Mouse (Mus musculus) forebrain, embryonic 13.5 days (tissue): Measurements from ENCODE around the gene Slc6a16. TPM values are rescaled to one million over a fixed set of nuclear protein-coding genes. Genes with fewer than 3 reads are reported as not detected.

Source experiments
- ATAC-seq: fragments of 200-750 bp; cut with Nextera tagmentation; 2 replicates; pipeline ENCODE4 v1.8.0; 2017
- H3K27ac ChIP-seq: fragments of 300-500 bp; sonication (generic); 2 replicates; pipeline ENCODE4 v1.5.1; 2015; ENCODE audit warnings: inconsistent platforms, mild to moderate bottlenecking, moderate library complexity
- H3K27me3 ChIP-seq: fragments of 300-500 bp; sonication (generic); 2 replicates; pipeline ENCODE4 v1.6.1; 2015; ENCODE audit warnings: mild to moderate bottlenecking, inconsistent platforms
- H3K36me3 ChIP-seq: fragments of 300-500 bp; sonication (generic); 2 replicates; pipeline ENCODE4 v1.6.1; 2015; ENCODE audit warnings: mild to moderate bottlenecking, inconsistent platforms; ENCODE audit not compliant: poor library complexity, severe bottlenecking
- H3K4me1 ChIP-seq: fragments of 300-500 bp; sonication (generic); 2 replicates; pipeline ENCODE4 v1.6.1; 2015; ENCODE audit warnings: inconsistent platforms
- H3K4me2 ChIP-seq: fragments of 300-500 bp; sonication (generic); 2 replicates; pipeline ENCODE4 v1.6.1; 2015; ENCODE audit warnings: inconsistent platforms, mild to moderate bottlenecking, moderate library complexity
- H3K4me3 ChIP-seq: fragments of 300-500 bp; sonication (generic); 2 replicates; pipeline ENCODE4 v1.5.1; 2015; ENCODE audit warnings: mild to moderate bottlenecking, inconsistent platforms
- H3K9ac ChIP-seq: fragments of 300-500 bp; sonication (generic); 2 replicates; pipeline ENCODE4 v1.6.1; 2015; ENCODE audit warnings: mild to moderate bottlenecking, inconsistent platforms
- H3K9me3 ChIP-seq: fragments of 300-500 bp; sonication (generic); replicated peaks from 2 replicates; pipeline ENCODE4 v1.6.1; 2016; ENCODE audit warnings: inconsistent platforms
- WGBS: fragments of 180-500 bp; shearing (Covaris S2); methylation state at CpG from one replicate; pipeline ENCODE4 v1.1.7; 2015; 5-methylcytosine and 5-hydroxymethylcytosine counted together
- polyA plus RNA-seq: library from polyadenylated mRNA; unstranded; fragments of >200 nt; fragmentation: Nextera tagmentation; extraction: Ambion mirVana; gene quantifications from 2 replicates; pipeline ENCODE4 v1.2.1, GENCODE M21; 2015

Gene Slc6a16
- polyA plus RNA-seq, 1 experiment from 2014 or later = 0.23 TPM

GRCm38 (mm10) chr7:45304869-45305268 lies 64.0 kb downstream of the Slc6a16 start:
- no peak for ATAC-seq

GRCm38 (mm10) chr7:45305275-45305674 lies 64.4 kb downstream of the Slc6a16 start:
- WGBS = 3% methylated on average over 17 of the region's 17 CpGs
- ATAC-seq = 0 out of 2 replicates have a peak, but pooled peaks have one; percentile 39
- H3K9ac ChIP-seq = peak overlapping the region; percentile 37; the same call in 1 of the 2 replicates

More at GRCm38 (mm10) chr7:45304869-45305268, 64.0 kb downstream of the Slc6a16 start:
- Histone ChIP-seq H3K9ac (peak overlapping the region; percentile 37), H3K4me1 (peaks cover 32% of the 10 kb centered on the region), H3K27me3 (peaks cover 7% of the 10 kb centered on the region), H3K9me3 (no peaks in the 10 kb centered on the region), H3K27ac (no peak overlapping the region), H3K36me3 (no peaks in the 10 kb centered on the region), H3K4me2 (peak overlapping the region; percentile 51), H3K4me3 (peak overlapping the region; percentile 20)
- 9% methylated on average over 11 of the region's 13 CpGs for WGBS

GRCm38 (mm10) chr7:45308551-45309240 lies 67.8 kb downstream of the Slc6a16 start:
- H3K4me2 ChIP-seq = no peak overlapping the region
- ATAC-seq = no peak
- no peaks in the 10 kb centered on the region; the same call in 1 of the 2 replicates for H3K27me3 ChIP-seq
- H3K9me3 ChIP-seq = no peaks in the 10 kb centered on the region
- peaks cover 31% of the 10 kb centered on the region for H3K4me1 ChIP-seq
- no peak overlapping the region for H3K9ac ChIP-seq
- WGBS = 66% methylated on average over 14 of the region's 15 CpGs
- H3K36me3 ChIP-seq = no peaks in the 10 kb centered on the region
- no peak overlapping the region for H3K27ac ChIP-seq
- no peak overlapping the region for H3K4me3 ChIP-seq

More at GRCm38 (mm10) chr7:45305275-45305674, 64.4 kb downstream of the Slc6a16 start:
- Histone ChIP-seq H3K36me3 (no peaks in the 10 kb centered on the region), H3K4me1 (peaks cover 32% of the 10 kb centered on the region), H3K27me3 (peaks cover 7% of the 10 kb centered on the region), H3K27ac (no peak overlapping the region), H3K9me3 (no peaks in the 10 kb centered on the region), H3K4me3 (peak overlapping the region; percentile 20), H3K4me2 (peak overlapping the region; percentile 51)

GRCm38 (mm10) chr7:45309455-45309854 lies 68.6 kb downstream of the Slc6a16 start:
- ATAC-seq = no peak

GRCm38 (mm10) chr7:45312023-45312422 lies 71.1 kb downstream of the Slc6a16 start:
- Histone ChIP-seq H3K4me1 (peaks cover 20% of the 10 kb centered on the region), H3K4me3 (no peak overlapping the region), H3K9ac (no peak overlapping the region), H3K36me3 (no peaks in the 10 kb centered on the region), H3K4me2 (no peak overlapping the region), H3K27me3 (no peaks in the 10 kb centered on the region), H3K27ac (no peak overlapping the region), H3K9me3 (no peaks in the 10 kb centered on the region)
- 82% methylated on average over 8 of the region's 8 CpGs for WGBS
- ATAC-seq = no peak

More at GRCm38 (mm10) chr7:45309455-45309854, 68.6 kb downstream of the Slc6a16 start:
- Histone ChIP-seq H3K4me2 (no peak overlapping the region), H3K4me1 (peaks cover 31% of the 10 kb centered on the region), H3K36me3 (no peaks in the 10 kb centered on the region), H3K27ac (no peak overlapping the region), H3K9me3 (no peaks in the 10 kb centered on the region), H3K4me3 (no peak overlapping the region), H3K9ac (peak overlapping the region; percentile 34; the same call in 1 of the 2 replicates), H3K27me3 (no peaks in the 10 kb centered on the region; the same call in 1 of the 2 replicates)
- WGBS = 5% methylated on average over 9 of the region's 9 CpGs

GRCm38 (mm10) chr7:45312686-45313453 lies 72.0 kb downstream of the Slc6a16 start:
- Histone ChIP-seq H3K36me3 (no peaks in the 10 kb centered on the region), H3K4me3 (no peak overlapping the region), H3K27ac (no peak overlapping the region), H3K9ac (no peak overlapping the region), H3K4me1 (peaks cover 20% of the 10 kb centered on the region), H3K4me2 (no peak overlapping the region), H3K27me3 (no peaks in the 10 kb centered on the region), H3K9me3 (no peaks in the 10 kb centered on the region)
- WGBS = 25% methylated on average over 10 of the region's 10 CpGs
- no peak for ATAC-seq

GRCm38 (mm10) chr7:45313495-45313894 lies 72.6 kb downstream of the Slc6a16 start:
- Histone ChIP-seq H3K27ac (no peak overlapping the region), H3K9ac (no peak overlapping the region), H3K4me2 (no peak overlapping the region), H3K36me3 (no peaks in the 10 kb centered on the region), H3K27me3 (no peaks in the 10 kb centered on the region), H3K9me3 (no peaks in the 10 kb centered on the region), H3K4me1 (peaks cover 20% of the 10 kb centered on the region), H3K4me3 (no peak overlapping the region)
- WGBS = 40% methylated on average over 9 of the region's 9 CpGs
- no peak for ATAC-seq

GRCm38 (mm10) chr7:45315182-45315701 lies 74.4 kb downstream of the Slc6a16 start:
- ATAC-seq = no peak
- Histone ChIP-seq H3K4me3 (no peak overlapping the region), H3K36me3 (no peaks in the 10 kb centered on the region), H3K9ac (no peak overlapping the region), H3K4me2 (no peak overlapping the region), H3K27ac (no peak overlapping the region), H3K4me1 (peaks cover 11% of the 10 kb centered on the region), H3K9me3 (no peaks in the 10 kb centered on the region), H3K27me3 (no peaks in the 10 kb centered on the region)
- 86% methylated on average over 10 of the region's 10 CpGs for WGBS

GRCm38 (mm10) chr7:45316536-45316935 lies 75.7 kb downstream of the Slc6a16 start:
- Histone ChIP-seq H3K36me3 (no peaks in the 10 kb centered on the region), H3K9ac (no peak overlapping the region), H3K4me2 (no peak overlapping the region), H3K27ac (no peak overlapping the region), H3K4me1 (peaks cover 11% of the 10 kb centered on the region), H3K9me3 (no peaks in the 10 kb centered on the region), H3K27me3 (no peaks in the 10 kb centered on the region), H3K4me3 (no peak overlapping the region)
- 93% methylated on average over 14 of the region's 14 CpGs for WGBS
- no peak for ATAC-seq

GRCm38 (mm10) chr7:45322245-45322644 lies 81.4 kb downstream of the Slc6a16 start:
- 90% methylated on average over 4 of the region's 4 CpGs for WGBS
- Histone ChIP-seq H3K9me3 (no peaks in the 10 kb centered on the region), H3K9ac (no peak overlapping the region), H3K27me3 (no peaks in the 10 kb centered on the region), H3K27ac (no peak overlapping the region), H3K4me1 (no peaks in the 10 kb centered on the region), H3K36me3 (no peaks in the 10 kb centered on the region), H3K4me3 (no peak overlapping the region), H3K4me2 (no peak overlapping the region)
- ATAC-seq = no peak
